Mouse (Mus musculus) retina, embryonic 14.5 days (tissue): ENCODE data around the gene Polr3b.

Source experiments
- DNase-seq: peaks from one replicate; pipeline ENCODE4 v3.0.0-alpha.2; 2015; ENCODE audit warnings: low spot score

Gene Polr3b

DNA sequence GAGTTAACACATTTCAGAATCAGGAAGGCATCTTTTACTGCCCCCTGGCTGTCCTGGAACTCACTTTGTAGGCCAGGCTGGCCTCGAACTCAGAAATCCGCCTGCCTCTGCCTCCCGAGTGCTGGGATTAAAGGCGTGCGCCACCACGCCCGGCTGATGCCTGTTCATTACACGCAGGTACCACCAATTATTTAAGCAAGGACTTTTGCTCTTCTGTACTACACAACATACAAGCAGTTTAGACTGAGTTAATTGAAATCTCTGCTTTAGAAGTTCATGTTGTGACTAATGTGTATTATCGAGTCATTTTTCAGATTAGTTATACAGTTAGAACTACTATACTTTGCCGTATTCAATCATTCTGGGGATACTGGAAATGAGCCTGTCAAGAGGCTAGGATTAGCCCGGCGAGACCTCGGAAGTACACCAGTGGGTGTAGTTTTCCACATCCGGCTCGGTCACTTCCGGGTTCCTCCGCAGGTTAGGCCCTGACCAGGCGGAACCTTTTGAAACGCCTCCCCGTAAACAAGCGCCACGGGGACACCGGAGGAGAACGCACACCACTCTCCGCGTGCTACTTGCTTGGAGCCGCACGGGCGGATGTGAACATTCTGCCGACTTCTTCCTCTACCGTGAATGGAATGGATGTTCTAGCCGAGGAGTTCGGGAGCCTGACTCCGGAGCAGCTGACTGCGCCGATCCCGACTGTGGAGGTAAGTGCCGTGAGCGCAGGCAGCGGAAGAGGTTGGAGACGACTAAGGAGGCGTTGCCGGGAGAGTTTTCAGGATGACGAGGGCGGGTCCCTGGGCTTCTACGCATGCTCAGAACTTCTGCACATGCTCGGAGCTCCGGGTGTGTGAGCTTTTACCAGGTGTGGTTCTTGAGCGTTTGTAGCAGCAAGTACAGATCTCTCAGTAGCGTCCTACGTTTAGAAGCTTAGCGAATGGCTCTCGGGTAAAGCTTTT is at the start of gene Polr3b:
Gene Polr3b, plus strand, starts transcription at position 467 of the 965 bp plus-strand sequence.
- DNase-seq = peak; percentile 92

DNA sequence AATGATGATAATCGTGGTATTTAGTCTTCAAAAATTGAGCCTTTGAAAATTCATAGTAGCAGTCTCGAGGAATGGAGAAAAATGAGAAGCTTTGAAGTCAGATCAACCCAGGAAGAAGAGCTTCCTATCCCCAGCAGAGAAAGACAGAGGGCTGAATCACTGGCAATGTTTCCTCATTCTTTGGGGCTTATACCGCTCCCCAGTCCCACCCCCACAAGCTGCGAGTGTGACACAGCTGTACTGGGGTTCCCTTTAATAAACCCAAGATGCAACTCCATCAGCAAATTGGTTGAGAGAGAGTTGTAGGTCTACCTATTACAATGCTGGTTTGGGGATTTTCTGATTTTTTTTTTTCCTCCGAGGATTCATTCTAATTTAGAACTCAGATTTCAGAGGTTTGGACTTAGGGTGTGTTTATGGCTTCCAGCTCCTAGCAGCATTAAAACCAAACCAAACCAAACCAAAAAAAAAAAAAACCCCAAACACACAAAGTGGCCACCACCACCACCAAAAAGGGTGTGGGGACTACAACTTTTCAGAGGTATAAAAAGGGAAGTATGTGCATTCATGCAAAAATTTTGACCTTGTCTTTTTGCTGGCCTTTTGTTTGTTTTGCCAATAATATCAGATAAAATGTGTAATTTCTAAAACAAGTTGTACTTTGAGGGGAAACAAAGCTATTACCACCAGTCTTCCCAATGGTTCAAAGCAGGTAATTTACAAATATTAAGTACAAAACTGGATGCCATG is 48.2 kb upstream of the Polr3b start:
- DNase-seq = no peak

DNA sequence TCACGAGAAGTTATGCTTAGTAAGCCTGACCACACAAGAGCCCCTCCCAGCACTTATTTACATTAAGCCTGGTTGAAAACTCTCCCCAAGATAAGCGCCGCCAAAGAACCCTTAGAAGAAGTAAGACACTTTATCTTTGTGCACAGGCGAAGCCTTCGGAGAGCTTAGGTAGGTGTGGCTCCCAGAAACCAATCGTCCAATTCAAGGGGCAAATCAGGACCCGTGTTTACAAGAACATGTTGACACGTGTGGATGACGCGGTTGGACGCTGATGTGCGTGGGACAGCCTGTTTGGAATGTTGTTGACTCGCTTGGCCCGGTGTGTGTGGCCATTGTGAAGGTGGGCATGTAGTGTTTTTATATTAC is 46.1 kb upstream of the Polr3b start:
- DNase-seq = no peak

DNA sequence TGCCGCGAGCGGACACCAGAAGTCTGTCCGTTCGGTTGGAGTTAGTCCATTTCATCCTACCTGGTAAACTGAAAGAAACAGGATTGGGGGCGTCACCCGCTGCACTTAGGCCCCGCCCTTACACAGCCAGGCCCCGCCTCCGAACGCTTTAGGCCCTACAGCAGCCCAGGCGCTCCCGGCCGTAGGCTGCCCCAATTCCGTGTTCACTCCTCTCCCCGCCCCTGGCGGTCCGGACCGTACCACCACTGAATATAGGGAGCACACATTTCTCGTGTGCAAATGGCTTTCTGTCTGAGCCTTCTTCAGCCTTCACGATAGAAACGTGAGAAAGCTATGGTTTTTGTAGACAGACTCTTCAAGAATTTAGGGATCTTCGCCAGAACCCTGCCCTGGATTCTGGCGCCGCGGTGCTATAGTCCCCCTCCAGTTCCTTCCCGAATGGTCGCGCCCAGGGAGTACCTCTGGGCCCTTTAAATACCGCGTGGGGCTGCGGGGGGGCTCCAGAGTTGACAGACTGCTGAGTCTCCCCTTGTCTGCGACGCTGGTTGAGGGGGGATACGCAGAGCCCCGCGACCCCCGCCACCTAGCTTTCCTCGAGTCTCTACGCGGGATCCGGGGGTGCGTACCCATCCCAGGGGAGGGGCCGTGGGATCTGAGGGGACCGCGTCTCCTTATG is 45.6 kb upstream of the Polr3b start, which contains the start of gene Tcp11l2:
Gene Tcp11l2, plus strand, starts transcription at position 232 of the 676 bp plus-strand sequence.
- DNase-seq = peak; percentile 97

DNA sequence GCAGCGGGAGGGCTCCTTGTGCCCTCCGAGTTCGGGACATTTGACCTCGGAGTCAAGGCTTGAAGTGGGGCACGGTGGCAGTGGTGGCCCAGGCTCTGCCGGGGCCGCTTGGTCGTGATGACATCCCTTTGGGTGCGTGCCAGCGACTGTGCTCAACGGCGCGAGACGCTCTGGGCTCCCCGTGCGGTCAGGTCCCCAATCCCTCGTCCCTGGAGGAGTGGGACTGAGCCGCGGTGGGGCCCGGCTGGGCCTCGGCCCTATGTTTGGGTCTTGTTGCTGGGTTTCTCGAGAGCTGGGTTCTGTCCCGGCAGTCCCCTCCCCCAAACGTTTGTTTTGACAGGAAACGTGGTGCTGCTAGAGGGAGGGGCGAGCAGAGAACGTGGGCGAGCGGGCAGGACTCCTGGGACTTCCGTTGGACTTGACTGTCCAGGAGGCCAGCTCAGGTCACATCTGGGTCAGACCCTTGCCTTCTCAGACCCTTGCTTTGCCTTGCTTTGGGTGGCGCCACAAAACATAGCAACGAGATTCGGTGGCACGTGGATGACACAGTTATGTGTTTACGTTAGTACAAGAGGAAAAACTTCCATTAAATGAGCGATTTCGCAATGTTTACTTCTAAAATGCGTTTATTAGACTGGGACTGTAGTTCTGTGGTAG is 44.9 kb upstream of the Polr3b start:
- DNase-seq = peak; percentile 64

DNA sequence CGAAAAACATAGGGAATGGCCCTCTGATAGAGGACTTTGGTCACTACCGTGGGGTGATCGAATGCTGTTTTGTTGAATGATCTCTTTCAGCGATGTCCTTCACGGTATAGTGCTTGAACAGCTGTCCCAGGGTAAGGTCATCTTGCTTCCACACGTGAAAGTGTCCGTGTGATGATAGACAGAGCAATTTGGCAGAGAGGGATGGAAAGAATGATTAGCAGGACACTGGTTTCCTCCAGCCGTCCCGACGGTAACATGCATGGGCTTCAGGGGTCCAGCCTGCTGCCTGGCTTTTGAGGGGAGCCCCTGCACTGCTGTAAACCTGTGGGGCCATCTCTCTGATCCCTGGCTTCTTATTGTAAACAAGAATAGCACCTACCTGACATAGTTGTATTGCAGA is 43.4 kb upstream of the Polr3b start:
- DNase-seq = no peak

DNA sequence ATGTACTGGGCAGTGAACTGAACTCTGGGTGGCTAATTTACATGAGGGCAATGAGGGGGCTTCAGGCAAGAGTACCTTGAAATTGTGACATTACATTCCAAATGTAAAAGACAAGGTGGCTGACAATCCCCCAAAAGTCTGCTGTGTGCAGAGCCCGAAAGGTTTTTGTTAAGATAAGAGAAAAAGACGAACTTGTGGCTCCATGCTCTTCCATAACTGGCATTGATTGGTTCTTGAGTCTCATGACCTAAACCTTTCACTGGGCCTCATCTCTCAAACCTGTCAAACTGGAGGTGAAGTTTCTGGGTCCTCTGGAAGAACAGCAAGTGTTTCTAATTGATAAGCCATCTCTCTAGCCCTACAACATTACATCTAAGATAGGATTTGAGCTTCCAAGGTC is 42.6 kb upstream of the Polr3b start:
- DNase-seq = no peak

DNA sequence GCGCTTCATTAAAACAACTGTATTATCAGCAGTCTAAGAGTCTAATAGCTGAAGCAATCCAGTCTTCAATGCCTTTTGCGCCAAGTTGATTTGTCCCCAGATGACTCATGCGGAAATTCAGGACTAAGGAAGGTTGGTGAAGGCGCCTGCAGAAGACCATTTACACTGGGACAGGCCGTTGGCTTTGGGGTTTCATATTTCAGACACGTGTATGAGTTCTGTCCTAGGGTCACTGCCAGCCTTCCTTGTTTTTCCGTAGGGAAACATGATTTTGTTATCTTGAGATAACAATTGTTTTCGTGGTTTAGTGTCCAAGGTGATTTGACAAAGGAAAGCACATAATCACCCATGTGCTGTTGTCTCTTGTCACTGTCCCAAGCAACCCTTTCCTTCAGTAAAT is 40.9 kb upstream of the Polr3b start:
- DNase-seq = no peak

DNA sequence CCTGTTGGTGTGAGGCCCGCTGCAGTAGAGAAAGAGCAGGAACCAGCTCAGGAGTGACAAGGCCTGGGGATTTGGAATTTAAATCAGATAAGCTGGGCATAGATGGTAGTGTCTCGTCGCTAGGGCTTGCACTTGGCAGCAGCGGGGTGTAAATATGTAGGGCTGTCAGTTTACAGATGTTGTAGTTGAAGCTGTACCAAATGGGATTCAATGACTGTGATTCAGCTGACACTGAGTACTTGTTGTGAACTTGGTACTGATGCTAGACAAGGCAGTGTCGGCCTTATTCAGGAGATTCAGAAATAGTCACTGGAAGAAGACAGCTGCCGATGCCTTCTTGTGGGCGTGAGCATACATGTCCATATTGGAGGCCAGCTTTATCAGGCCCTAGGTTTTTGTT is 39.9 kb upstream of the Polr3b start:
- no peak for DNase-seq

DNA sequence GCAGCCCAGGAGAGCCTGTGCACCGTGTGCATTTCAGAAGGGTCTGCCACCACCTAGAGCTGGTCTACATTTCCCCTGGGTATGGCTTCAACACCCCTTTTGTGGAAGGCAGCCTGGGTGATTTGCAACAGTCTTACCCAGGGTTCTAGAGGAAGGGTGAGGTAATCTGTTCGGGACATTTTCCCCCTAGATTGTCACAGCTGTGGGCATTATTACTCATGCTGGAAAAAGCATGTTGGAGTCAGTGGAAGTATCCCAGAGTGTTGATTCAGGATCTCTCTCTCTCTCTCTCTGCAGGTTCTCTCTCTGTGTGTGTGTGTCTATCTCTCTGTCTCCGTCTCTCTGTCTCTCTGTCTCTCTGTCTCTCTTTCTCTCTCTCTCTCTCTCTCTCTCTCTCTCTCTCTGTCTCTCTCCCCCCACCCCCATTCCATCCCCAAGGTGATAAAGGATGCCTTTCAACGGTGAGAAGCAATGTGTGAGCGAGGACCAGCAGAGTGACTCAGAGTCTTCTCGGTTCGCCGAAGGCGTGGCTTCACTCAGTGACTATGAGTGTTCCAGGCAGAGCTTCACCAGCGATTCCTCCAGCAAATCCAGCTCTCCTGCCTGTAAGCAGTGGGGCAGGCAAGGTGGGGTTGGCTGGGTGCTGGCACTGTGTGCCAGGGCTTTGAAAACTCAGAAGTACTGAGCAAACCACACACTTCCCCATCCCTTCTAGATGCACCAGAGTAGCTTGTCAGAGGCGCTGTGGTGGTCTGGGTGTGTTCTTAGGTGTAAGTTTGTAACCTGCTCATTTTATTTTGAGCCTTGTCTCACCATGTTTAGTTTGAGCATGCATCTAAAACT is 37.4 kb upstream of the Polr3b start:
- DNase-seq = no peak

DNA sequence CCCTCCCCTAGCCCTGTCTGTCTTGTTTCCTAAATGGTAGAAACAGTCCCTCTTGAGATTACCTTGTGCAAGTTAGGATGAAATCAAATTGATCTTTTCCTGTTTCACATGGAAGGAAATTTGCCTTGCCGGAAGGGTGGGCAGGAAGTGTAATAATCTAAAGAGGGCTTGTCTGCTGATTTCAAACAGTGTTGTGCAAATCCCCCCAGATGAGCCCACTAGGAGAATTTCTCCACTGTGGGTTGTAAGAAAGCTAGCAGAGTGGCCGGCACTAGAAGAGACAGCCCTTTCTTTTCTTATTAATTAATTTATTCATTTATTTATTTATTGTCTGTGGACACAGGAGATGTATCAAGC is 36.8 kb upstream of the Polr3b start:
- DNase-seq = no peak

DNA sequence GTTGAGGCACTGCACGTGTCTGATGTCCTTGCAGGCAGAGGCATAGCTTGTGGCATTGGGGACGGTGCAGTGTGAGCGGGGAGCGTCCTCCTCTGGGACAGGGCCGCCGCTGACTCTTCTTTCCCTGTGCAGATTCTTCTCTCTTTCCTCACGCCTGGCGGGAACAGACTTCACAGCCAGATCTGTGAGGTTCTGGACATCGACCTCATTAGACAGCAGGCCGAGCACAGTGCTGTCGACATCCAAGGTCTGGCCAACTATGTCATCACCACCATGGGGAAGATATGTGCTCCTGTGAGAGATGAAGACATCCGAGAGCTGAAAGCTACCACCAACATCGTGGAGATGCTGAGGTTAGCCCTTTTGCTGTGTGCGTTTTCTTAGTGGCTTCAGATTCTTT is 31.1 kb upstream of the Polr3b start:
- DNase-seq = no peak

DNA sequence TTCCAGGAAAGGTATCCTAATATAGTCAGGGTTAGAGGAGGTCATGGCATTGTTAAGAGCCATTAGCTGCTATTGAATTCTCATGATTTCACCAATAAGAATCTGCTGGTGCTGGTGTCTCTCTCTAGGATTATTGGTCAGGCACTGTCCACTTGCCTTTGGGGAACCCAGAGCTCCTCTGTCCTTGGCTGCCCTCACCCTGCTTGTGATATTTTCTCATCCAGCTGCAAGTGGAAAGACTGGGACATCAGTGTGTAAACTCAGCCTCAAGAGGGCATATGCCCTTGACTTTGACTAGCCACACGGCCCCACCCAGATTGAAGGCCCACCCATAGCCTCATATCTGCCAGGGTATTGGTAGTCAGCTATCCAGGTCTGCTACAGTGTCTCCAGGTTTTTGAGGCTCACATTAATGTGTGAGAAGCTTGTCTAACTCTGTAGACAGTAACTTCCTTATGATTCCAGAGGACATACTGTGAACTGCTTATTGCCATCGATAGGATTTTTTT is 30.4 kb upstream of the Polr3b start:
- DNase-seq = no peak

DNA sequence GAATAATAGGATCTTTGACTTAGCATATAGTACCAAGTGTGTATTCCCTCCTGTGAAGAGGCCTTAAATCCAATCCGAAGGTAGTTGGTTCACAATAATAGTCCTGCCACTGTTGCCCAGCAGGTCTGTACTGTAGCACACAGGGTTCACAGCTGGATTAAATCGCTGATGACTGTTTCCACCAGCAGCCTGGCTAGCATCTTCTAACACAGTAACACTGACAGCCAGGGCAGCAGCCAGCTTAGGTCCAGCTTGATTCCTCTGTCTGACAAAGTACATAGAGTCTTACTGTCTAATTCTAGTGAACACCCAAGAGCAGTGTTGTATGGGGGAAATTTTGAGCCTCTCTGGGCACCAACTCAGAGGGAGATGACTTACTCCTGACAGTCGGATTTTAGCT is 29.3 kb upstream of the Polr3b start:
- DNase-seq = no peak

DNA sequence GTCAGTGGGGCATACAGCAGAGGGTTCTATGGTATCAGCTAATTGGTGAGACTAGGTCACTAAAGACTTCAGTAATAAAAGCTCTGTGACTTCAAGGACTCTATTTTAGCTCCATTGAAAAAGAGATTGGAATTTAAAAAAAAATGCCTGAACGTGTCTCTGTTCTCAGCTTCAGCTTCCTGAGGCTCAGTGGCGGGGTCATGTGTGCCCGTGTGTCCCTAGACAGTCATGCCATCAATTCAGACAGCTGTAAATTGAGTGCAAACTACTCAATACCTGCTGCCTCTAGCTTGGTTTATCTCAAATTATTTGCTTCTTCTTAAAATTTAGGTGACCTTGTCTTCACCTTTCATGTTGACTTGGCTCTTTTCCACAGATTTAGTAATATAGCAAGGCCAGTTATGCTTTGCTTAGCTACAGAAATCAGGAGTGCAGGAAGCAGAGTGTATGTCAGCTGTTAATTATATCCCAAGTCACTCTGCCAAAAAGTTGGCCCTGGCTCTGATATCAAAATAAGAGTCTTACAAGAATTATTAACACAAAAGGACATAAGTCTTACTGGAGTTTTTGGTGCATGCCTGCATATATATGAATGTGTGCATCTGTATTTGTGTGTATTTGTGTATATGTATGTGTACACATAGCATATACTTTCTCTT is 24.8 kb upstream of the Polr3b start:
- DNase-seq = no peak

DNA sequence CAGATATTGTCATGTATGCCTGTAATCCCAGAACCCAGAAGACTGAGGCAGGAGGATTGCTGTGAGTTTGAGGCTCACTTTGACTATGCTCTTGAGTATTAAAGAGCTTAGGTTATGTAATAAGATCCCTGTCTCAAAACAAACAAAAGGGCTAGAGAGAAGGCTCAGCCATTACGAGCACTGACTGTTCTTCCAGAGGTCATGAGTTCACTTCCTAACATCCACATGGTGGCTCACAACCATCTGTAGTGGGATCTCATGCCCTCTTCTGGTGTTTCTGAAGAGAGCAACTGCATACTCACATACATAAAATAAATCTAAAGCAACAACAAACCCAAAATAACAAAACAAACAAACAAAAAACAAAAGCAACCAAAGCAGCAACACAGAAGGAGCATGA is 23.9 kb upstream of the Polr3b start:
- DNase-seq = no peak

DNA sequence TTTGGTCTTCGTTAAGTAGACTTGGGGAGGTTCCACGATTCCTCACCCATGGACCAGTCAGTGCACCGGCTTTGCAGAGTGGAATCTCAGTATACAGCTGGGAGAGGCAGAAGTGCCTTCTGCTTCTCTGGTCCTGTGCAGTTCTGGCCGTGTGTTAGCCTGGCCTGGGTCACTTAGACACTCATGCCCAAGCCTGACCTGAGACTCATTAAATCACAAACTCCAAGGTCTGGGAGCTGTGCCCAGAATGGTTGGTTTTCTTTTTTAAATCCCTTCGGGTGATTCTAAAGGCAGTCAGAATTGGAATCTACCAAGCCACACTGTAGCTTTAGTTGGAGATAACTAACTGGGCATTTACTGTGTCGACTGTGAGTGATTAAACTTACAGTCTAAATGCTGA is 22.0 kb upstream of the Polr3b start:
- DNase-seq = no peak

DNA sequence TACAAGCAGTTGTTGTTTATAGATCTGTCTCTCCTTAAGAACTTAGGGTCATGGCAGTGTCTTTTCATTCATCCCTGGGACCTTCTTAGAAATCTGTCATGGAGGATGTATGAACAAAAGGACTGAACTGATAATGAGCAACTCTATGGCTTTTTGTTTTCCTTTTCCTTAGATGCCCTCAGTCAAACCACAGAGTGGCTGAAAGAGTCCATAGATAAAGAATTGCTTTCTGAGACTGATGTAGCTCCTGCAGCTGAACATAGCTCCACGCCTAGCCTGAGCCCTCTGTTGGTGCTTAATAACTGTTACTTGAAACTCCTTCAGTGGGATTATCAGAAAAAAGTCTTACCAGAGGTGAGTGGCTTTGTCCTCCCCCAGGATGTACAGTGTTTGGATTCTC is 17.8 kb upstream of the Polr3b start:
- no peak for DNase-seq

DNA sequence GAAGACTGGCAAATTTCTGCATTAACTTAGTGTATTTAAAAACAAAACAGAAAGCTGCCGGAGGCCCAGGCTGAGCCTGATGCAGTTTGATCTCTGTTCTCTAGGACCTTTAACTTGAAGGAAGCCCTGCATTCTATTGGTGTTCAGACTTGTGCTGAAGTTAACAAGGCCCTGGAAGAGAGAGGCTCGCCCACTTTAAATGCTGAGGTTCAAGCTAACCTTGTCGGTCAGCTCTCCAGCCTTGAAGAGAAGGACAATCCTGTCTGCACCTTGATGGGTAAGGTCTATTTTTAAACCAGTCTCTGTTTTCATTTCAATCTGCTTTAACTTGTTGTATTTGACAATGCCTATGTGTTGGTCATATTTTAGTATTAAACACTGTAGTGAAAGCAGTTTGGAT is 13.7 kb upstream of the Polr3b start:
- no peak for DNase-seq

DNA sequence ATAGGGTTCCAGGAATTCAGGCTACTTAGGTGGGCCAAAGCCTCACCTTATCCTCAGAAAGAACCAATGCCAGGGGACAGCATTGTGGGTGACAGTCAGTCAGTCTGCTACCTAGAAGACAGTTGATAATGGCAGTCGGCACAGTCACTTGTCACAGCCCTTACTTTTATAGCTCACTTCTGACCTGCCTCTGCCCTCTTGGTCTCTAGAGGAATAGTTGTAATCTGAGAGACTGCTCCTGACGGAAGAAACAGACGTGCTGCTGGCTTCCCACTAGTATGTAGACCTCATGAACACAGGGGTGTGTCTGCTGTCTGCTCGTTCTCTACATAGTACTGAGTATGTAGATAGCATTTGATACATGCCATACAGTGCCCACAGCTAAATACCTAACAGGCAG is 11.8 kb upstream of the Polr3b start:
- DNase-seq = no peak

DNA sequence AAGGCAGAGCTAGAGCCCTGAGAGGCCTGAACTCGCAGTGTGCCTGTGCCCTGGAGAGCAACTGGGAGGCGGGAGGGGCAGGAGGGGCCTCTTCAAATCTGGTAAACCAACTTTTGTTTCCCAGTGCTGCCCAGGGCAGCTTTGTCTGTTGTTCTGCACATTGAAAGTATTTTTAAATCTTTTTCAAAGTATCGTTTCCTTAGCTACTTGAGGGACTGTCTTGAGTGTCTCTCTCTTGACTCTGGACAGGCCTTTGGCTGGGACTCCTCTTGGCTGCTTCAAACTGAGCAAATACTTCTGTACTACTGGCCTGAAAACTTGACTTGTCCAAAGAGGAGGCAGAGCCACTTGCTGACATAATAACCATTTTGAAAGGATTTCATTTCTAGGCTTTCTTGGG is 11.3 kb upstream of the Polr3b start:
- no peak for DNase-seq
